Mouse (Mus musculus) adrenal gland, postnatal 4 days (tissue): ENCODE measurements around the gene Speer4f1. TPM values are rescaled to one million over a fixed set of nuclear protein-coding genes. Genes with fewer than 3 reads are reported as not detected.
"Not testable (repeated sequence)": the region's sequence is repeated elsewhere in the genome, so short reads cannot be mapped to it uniquely, and the experiment has no call there.

Source experiments
- DNase-seq, 2 experiments: peaks; one replicate each; pipeline ENCODE4 v3.0.0; 2021 to 2022; ENCODE audit warnings: low spot score in 2 of 2, mixed read lengths in 2 of 2
- long read RNA-seq, 2 experiments: library from polyadenylated mRNA; stranded (forward); transcript quantifications; one replicate each; pipeline ENCODE4 v2.0.0; 2021
- total RNA-seq, 2 experiments: library from RNA; stranded (reverse); gene quantifications; 2 replicates each; pipeline ENCODE4 v1.2.3; 2021

The Speer4f1 gene
- total RNA-seq: not detected
- long read RNA-seq, experiment 1: 0 reads
- long read RNA-seq, experiment 2: 0 reads

DNA sequence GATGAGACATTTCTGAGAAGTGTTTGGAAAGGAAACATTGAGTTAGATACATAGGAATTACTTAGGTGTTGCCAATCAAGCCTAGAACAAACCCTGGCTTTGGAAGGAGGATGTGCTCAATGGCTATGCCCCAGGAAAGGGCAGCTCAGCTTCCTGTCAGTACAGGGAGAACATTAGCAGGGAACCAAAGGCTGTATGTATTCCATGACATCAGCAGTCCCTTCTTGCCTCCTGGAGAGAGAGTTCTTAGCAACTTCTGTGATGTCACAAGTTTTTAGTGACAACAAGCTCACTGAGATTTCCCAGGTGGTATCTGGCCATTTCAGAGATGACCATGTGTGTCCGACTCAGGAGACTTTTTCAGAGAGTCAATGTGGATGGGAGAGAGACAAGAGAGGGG lies at the start of gene Speer4f1:
Speer4f1 (plus strand) TSS at position 301 of the 400 bp plus-strand sequence.
- not testable (repeated sequence) for DNase-seq

DNA sequence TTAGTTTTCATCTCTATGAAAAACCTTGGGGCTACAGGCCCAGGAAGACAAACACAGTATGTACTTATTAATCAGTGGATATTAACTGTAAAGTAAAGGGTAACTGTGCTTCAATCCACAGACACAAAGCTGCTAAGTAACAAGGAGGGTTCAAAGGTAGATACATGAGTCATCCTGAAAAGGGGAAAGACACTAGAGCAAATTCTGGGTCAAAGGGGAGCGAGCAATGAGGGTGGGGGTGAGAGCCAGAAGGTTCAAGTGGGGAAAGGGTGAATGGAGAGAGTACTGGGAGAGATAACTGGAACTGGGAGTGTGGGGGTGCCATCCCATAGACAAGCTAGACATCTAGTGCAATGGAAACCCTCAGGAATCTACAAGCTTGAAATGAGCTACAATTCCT lies 49.0 kb upstream of the Speer4f1 start:
- DNase-seq: no peak

DNA sequence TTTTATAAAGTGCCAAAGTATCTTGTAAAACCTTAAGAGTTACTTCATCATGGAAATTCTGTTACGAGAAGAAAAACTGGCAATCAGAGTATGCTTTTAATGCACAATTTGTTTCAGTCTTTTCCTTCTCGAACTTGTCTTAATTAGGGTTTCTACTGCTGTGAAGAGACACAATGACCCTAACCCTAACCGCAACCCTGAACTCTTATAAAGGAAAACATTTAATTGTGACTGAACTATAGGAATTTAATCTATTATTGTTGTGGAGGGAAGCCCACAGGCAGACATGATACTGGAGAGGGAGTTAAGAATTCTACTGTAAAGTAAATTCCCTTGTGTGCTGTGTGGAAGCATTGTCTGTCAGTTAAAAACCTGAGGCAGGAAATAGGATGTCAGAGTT lies 41.2 kb upstream of the Speer4f1 start:
- DNase-seq: no peak

GRCm38 (mm10) chr5:17436209-17436608 lies 39.7 kb upstream of the Speer4f1 start:
- no peak for DNase-seq

DNA sequence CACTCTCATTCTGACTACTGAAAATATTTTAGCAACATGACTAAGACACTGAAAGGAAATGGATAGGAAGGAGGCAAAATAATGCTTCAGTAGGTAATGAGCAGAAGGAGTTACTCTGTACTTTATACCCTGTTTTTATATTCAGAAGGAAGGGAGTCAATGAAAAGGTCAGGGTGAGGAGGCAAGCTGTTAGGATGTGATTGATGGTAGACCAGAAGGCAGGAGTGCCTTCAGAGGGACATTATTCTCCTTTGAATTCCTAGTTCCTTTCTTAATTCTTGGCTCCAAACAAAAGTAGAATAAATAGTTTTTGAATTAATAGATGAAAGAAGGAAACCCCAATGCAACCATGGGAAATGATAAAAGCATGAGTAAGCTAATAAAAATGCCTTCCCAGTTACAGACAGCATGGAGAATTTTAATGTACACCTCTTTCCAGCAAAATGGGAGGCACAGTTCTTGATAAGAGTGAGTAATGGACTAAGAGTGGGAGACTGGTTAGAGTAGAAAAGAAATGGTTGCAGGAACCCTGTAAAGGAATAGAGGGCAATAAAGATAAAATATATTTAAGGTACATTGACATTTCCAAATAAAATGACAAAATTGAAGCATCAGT lies 36.3 kb upstream of the Speer4f1 start:
- no peak for DNase-seq

GRCm38 (mm10) chr5:17454059-17454458 lies 21.8 kb upstream of the Speer4f1 start:
- DNase-seq: no peak

DNA sequence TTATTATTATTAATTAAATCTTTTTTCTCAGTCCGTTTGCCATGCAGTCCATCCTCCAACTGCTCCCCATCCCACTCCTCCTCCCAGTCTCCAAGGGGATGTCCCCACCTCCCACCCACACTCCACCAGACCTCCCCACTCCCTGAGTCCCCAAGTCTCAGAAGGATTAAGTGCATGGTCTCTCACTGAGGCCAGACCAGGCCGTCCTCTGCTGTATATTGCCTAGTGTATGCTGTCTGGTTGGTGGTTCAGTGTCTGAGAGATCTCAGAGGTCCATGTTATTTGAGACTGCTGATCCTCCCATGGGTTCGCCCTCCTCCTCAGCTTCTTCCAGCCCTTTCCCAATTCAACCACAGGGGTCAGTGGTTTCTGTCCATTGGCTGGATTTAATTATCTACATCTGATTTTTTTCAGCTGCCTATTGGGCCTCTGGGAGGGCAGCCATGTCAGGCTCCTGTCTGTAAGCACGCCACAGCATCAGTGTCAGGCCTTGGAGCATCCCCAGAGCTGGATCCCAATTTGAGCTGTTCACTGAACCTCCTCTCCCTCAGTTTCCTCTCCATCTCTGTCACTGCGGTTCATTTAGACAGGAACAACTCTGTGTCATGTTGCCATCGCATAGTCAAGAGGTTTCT lies 20.8 kb upstream of the Speer4f1 start:
- DNase-seq: no peak

- no peak for DNase-seq
Measured at GRCm38 (mm10) chr5:17456671-17457070, 19.2 kb upstream of the Speer4f1 start.

GRCm38 (mm10) chr5:17468120-17468519 lies 7.8 kb upstream of the Speer4f1 start:
- DNase-seq: not testable (repeated sequence)

DNA sequence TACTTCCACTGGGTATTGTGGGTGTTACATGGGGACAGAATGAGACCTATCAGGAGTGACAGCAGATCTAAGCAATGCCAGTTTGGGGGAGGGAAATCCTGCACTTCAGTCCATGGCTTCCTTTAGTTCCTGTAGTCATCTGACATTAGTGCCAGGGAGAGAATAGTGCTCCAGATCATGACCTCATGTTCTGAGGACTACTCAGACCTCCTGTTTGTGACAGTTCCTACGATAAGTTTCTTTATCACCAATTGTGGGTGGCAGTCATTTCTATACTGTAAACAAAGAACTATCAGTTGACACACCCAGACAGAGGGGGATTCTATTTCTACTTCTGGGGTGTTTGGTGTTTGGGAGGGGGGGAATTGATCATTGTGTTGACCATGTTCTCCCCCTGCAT lies 578 bp downstream of the Speer4f1 start:
- no peak for DNase-seq

- DNase-seq: no peak
Measured at GRCm38 (mm10) chr5:17489894-17490293, 14.0 kb downstream of the Speer4f1 start.

GRCm38 (mm10) chr5:17495616-17496015 lies 19.7 kb downstream of the Speer4f1 start:
- DNase-seq: no peak

DNA sequence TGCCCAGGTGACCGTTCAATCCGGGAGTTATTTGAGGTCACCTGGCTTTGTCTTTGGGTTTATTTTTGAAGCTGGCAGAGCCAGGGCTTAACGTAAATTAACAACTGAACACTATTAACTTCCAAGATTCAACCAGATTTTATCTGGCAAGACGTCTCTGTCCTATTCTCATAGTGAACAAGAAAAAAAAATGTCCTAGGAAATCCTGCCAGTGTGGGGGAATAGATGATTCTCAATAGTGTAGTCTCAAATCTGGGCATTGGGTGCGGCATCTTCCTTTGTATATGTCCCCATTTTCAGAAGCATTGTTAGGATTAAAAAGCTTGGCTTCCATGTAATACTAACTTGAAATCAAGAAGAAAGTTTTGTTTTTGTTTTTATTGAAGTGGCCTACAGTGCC lies 20.8 kb downstream of the Speer4f1 start:
- no peak for DNase-seq

- DNase-seq: no peak
Measured at GRCm38 (mm10) chr5:17499873-17500329, 24.0 kb downstream of the Speer4f1 start.

DNA sequence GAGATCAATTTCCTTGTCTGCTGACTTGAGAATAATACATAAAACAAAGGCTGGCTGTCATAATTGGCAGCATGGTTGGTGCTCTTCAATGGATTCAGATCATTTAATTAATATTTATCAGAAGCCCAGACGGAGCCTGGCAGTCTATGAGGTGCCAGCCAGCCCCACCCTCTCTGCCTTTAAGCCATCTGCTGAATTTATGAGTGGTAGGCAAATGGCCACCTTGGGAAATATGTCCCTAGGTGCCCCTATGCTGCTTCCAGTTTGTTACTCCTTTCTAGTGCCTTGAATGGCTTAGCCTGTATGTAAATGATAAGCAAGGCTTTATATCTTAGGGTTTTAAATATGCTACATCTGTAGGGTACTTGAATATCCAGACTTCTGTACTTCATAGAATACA lies 25.0 kb downstream of the Speer4f1 start:
- no peak for DNase-seq

GRCm38 (mm10) chr5:17505540-17505939 lies 29.6 kb downstream of the Speer4f1 start:
- DNase-seq: no peak

- no peak for DNase-seq
Measured at GRCm38 (mm10) chr5:17508038-17508437, 32.1 kb downstream of the Speer4f1 start.

Other genes starting within 250 kb of the Speer4f1 start
- gene Speer4f2, start 102.9 kb upstream of the Speer4f1 start, total RNA-seq: not detected
- 10 to 100 TPM; 24.2 to 37.8 TPM for gene Sema3c, start 98.2 kb downstream of the Speer4f1 start, total RNA-seq